Mouse (Mus musculus) bone marrow macrophage, adult 2 months (primary cell): Measurements from ENCODE around the gene Cd38.

Experiments used
- CTCF ChIP-seq: IDR thresholded peaks from 2 replicates; pipeline ENCODE4 v1.5.1; 2012; ENCODE audit warnings: low read depth, mild to moderate bottlenecking, low read length, moderate library complexity
- POLR2A ChIP-seq: IDR thresholded peaks from 2 replicates; pipeline ENCODE4 v1.6.1; 2012; ENCODE audit warnings: mild to moderate bottlenecking, low read depth, low read length, borderline replicate concordance

DNA sequence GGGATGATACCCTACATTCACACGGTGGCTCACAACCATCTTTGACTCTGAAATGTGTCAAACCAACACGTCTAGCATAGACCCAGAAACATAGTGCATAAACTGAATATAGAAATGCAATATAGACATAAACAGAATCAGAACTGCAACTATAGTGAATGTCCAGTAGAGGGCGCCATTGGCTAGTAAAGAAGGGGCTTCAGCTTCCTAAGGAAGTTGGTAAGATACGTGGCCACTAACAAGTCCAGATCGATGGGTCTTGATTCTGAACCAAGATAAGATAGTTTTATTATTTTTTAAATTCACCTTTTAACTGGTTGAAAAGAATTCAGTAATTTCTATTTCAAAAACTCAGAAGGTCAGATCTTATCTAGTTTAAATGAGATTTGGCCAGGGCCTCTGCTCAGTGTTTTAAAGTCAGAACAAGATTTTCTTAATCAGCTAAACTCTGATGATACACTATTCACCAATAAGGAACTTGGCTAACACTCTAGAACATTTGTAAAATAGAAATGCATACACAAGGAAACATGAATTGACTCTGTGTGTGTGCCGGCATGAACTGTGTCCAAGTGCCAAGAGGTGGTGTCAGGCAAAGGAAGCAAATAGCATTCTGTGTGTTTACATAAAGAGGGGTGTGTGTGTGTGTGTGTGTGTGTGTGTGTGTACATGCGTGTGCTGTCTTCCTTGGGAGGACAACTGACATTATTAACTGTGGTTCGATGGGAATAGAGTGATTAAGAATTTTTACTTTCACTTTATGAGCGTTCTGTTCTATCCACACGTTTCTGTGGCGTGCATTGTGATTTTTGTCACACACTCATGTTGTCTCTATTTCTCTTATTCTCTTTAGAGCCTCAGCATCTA lies 27.0 kb upstream of the Cd38 start:
- TF ChIP-seq CTCF (no peak), POLR2A (no peak)
